Mouse (Mus musculus): Measurements from ENCODE around the gene Ccdc36. TPM values are rescaled to one million over a fixed set of nuclear protein-coding genes. Genes with fewer than 3 reads are reported as not detected.

The Ccdc36 gene
- polyA plus RNA-seq, 1 experiment from 2014 or later = 0.45 TPM

- no peaks in the 10 kb centered on the region for H3K4me1 ChIP-seq (ENCODE audit: control insufficient read depth, insufficient read depth, low read length)
- H3K27me3 ChIP-seq (ENCODE audit: control insufficient read depth, insufficient read depth, low read length) = no peaks in the 10 kb centered on the region
- H3K36me3 ChIP-seq (ENCODE audit: control insufficient read depth, insufficient read depth) = peaks cover 24% of the 10 kb centered on the region
- no peak for ATAC-seq (replicated peaks; ENCODE audit: extremely low read depth, insufficient read depth, low FRiP score)
- H3K27ac ChIP-seq (ENCODE audit: low read length) = no peak overlapping the region
- H3K4me2 ChIP-seq (ENCODE audit: low read depth, low read length) = no peak overlapping the region
- H3K4me3 ChIP-seq (ENCODE audit: low read length) = no peak overlapping the region
- H3K9me3 ChIP-seq (replicated peaks; ENCODE audit: control insufficient read depth, low read length) = no peaks in the 10 kb centered on the region
- H3K9ac ChIP-seq (ENCODE audit: low read length) = no peak overlapping the region
- 92% methylated on average over 1 of the region's 1 CpGs for WGBS
Observed at GRCm38 (mm10) chr9:108395427-108395826, 32.9 kb downstream of the Ccdc36 start.

DNA sequence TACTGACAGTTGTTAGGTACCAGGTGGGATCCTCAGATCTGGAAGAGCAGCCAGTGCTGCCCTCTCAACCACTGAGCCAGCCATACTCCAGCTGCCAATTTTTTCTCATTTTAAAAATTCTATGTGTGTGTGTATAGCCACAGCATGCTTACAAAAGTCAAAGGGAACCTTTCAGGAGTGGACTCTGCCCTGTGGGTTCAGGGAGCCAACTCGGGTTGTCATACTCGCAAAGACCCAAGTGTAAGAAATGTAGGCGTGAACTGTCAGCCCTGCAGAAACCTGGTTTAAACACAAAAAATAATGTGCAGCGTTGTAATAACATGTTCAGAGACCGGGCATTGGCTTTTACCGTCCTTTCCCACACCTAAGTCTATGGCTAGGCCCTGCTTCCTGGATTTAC, 34.1 kb downstream of the Ccdc36 start:
- H3K9ac ChIP-seq (ENCODE audit: low read length) = no peak overlapping the region
- H3K4me1 ChIP-seq (ENCODE audit: control insufficient read depth, insufficient read depth, low read length) = no peaks in the 10 kb centered on the region
- 92% methylated on average over 6 of the region's 6 CpGs for WGBS
- no peak for ATAC-seq (replicated peaks; ENCODE audit: extremely low read depth, insufficient read depth, low FRiP score)
- H3K4me2 ChIP-seq (ENCODE audit: low read depth, low read length) = no peak overlapping the region
- no peak overlapping the region for H3K27ac ChIP-seq (ENCODE audit: low read length)
- no peaks in the 10 kb centered on the region for H3K27me3 ChIP-seq (ENCODE audit: control insufficient read depth, insufficient read depth, low read length)
- H3K36me3 ChIP-seq (ENCODE audit: control insufficient read depth, insufficient read depth) = peaks cover 25% of the 10 kb centered on the region
- H3K9me3 ChIP-seq (replicated peaks; ENCODE audit: control insufficient read depth, low read length) = no peaks in the 10 kb centered on the region
- no peak overlapping the region for H3K4me3 ChIP-seq (ENCODE audit: low read length)

GRCm38 (mm10) chr9:108392676-108393075, 35.6 kb downstream of the Ccdc36 start, which contains the start of gene 1700102P08Rik:
1700102P08Rik (plus strand) TSS chr9:108392805.
- ATAC-seq (replicated peaks; ENCODE audit: extremely low read depth, insufficient read depth, low FRiP score) = no peak
- Histone ChIP-seq H3K4me1 (ENCODE audit: control insufficient read depth, insufficient read depth, low read length) (no peaks in the 10 kb centered on the region), H3K27me3 (ENCODE audit: control insufficient read depth, insufficient read depth, low read length) (no peaks in the 10 kb centered on the region), H3K4me2 (ENCODE audit: low read depth, low read length) (no peak within 1 kb of the TSS), H3K4me3 (ENCODE audit: low read length) (no peak within 1 kb of the TSS), H3K9me3 (replicated peaks; ENCODE audit: control insufficient read depth, low read length) (no peaks in the 10 kb centered on the region), H3K9ac (ENCODE audit: low read length) (no peak within 1 kb of the TSS), H3K36me3 (ENCODE audit: control insufficient read depth, insufficient read depth) (peaks cover 31% of the 10 kb centered on the region), H3K27ac (ENCODE audit: low read length) (no peak within 1 kb of the TSS)
- WGBS = 73% methylated on average over 18 of the region's 18 CpGs

GRCm38 (mm10) chr9:108389220-108389619, 39.1 kb downstream of the Ccdc36 start:
- H3K9me3 ChIP-seq (replicated peaks; ENCODE audit: control insufficient read depth, low read length) = no peaks in the 10 kb centered on the region
- H3K9ac ChIP-seq (ENCODE audit: low read length) = no peak overlapping the region
- H3K4me3 ChIP-seq (ENCODE audit: low read length) = no peak overlapping the region
- no peak overlapping the region for H3K27ac ChIP-seq (ENCODE audit: low read length)
- H3K27me3 ChIP-seq (ENCODE audit: control insufficient read depth, insufficient read depth, low read length) = no peaks in the 10 kb centered on the region
- peaks cover 52% of the 10 kb centered on the region for H3K36me3 ChIP-seq (ENCODE audit: control insufficient read depth, insufficient read depth)
- H3K4me1 ChIP-seq (ENCODE audit: control insufficient read depth, insufficient read depth, low read length) = no peaks in the 10 kb centered on the region
- WGBS = 70% methylated on average over 6 of the region's 6 CpGs
- no peak for ATAC-seq (replicated peaks; ENCODE audit: extremely low read depth, insufficient read depth, low FRiP score)
- H3K4me2 ChIP-seq (ENCODE audit: low read depth, low read length) = no peak overlapping the region

DNA sequence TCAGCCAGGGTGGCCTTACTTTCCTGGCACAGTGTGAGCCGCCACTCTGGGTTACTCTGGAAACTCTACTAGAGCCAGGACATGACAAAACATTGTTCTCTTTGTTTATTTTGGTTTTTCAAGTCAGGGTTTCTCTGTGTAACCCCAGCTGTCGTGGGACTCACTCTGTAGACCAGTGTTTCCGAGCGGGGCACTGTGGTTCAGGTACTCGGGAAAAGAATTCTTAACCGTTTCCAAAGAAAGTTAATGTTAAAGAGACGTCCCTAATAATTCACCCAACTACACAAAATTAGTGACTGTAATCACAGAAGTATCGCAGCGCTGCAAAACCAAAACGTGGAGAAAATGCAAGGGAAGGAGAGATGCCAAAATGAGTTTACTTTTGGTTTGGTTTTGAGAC, 39.7 kb downstream of the Ccdc36 start:
- ATAC-seq (replicated peaks; ENCODE audit: extremely low read depth, insufficient read depth, low FRiP score) = no peak
- 86% methylated on average over 10 of the region's 10 CpGs for WGBS
- H3K36me3 ChIP-seq (ENCODE audit: control insufficient read depth, insufficient read depth) = peaks cover 54% of the 10 kb centered on the region

GRCm38 (mm10) chr9:108386816-108387215, 41.5 kb downstream of the Ccdc36 start:
- no peaks in the 10 kb centered on the region for H3K9me3 ChIP-seq (replicated peaks; ENCODE audit: control insufficient read depth, low read length)

More for the DNA sequence above, 39.7 kb downstream of the Ccdc36 start:
- no peak overlapping the region for H3K4me3 ChIP-seq (ENCODE audit: low read length)
- H3K4me1 ChIP-seq (ENCODE audit: control insufficient read depth, insufficient read depth, low read length) = no peaks in the 10 kb centered on the region
- no peak overlapping the region for H3K4me2 ChIP-seq (ENCODE audit: low read depth, low read length)
- no peak overlapping the region for H3K9ac ChIP-seq (ENCODE audit: low read length)
- no peaks in the 10 kb centered on the region for H3K9me3 ChIP-seq (replicated peaks; ENCODE audit: control insufficient read depth, low read length)
- no peak overlapping the region for H3K27ac ChIP-seq (ENCODE audit: low read length)
- H3K27me3 ChIP-seq (ENCODE audit: control insufficient read depth, insufficient read depth, low read length) = no peaks in the 10 kb centered on the region

DNA sequence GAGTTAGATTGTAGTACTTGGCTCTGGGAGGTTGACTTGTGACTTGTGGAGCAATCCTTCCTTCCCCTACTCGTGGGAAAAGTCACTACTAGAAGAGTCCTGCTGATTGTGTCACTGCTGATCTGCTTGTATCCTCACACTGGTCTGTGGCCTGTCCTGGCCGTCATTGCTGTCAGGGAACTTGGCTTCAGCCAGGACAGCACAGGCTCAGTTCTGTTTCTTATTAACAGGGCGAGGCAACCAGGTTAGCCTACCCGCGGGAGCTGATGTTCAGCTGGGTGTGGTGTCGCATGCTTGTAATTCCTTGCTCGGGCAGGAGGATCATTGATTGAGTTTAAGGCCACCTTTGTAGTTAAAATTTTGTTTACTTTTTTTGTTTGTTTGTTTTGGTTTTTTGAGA, 43.3 kb downstream of the Ccdc36 start:
- H3K4me2 ChIP-seq (ENCODE audit: low read depth, low read length) = no peak overlapping the region
- no peak overlapping the region for H3K4me3 ChIP-seq (ENCODE audit: low read length)
- no peak overlapping the region for H3K9ac ChIP-seq (ENCODE audit: low read length)
- WGBS = 74% methylated on average over 7 of the region's 7 CpGs
- peaks cover 59% of the 10 kb centered on the region for H3K36me3 ChIP-seq (ENCODE audit: control insufficient read depth, insufficient read depth)
- H3K27me3 ChIP-seq (ENCODE audit: control insufficient read depth, insufficient read depth, low read length) = no peaks in the 10 kb centered on the region
- no peak overlapping the region for H3K27ac ChIP-seq (ENCODE audit: low read length)
- H3K9me3 ChIP-seq (replicated peaks; ENCODE audit: control insufficient read depth, low read length) = no peaks in the 10 kb centered on the region
- no peaks in the 10 kb centered on the region for H3K4me1 ChIP-seq (ENCODE audit: control insufficient read depth, insufficient read depth, low read length)
- no peak for ATAC-seq (replicated peaks; ENCODE audit: extremely low read depth, insufficient read depth, low FRiP score)

More at GRCm38 (mm10) chr9:108386816-108387215, 41.5 kb downstream of the Ccdc36 start:
- no peak overlapping the region for H3K4me2 ChIP-seq (ENCODE audit: low read depth, low read length)
- no peak for ATAC-seq (replicated peaks; ENCODE audit: extremely low read depth, insufficient read depth, low FRiP score)
- no peaks in the 10 kb centered on the region for H3K4me1 ChIP-seq (ENCODE audit: control insufficient read depth, insufficient read depth, low read length)
- 68% methylated on average over 4 of the region's 4 CpGs for WGBS
- no peak overlapping the region for H3K9ac ChIP-seq (ENCODE audit: low read length)
- H3K27ac ChIP-seq (ENCODE audit: low read length) = no peak overlapping the region
- no peaks in the 10 kb centered on the region for H3K27me3 ChIP-seq (ENCODE audit: control insufficient read depth, insufficient read depth, low read length)
- no peak overlapping the region for H3K4me3 ChIP-seq (ENCODE audit: low read length)
- peaks cover 56% of the 10 kb centered on the region for H3K36me3 ChIP-seq (ENCODE audit: control insufficient read depth, insufficient read depth)

GRCm38 (mm10) chr9:108381382-108381781, 46.9 kb downstream of the Ccdc36 start:
- no peak overlapping the region for H3K4me3 ChIP-seq (ENCODE audit: low read length)
- 89% methylated on average over 9 of the region's 9 CpGs for WGBS
- no peak overlapping the region for H3K27ac ChIP-seq (ENCODE audit: low read length)
- H3K36me3 ChIP-seq (ENCODE audit: control insufficient read depth, insufficient read depth) = peaks cover 72% of the 10 kb centered on the region
- H3K9ac ChIP-seq (ENCODE audit: low read length) = no peak overlapping the region
- H3K27me3 ChIP-seq (ENCODE audit: control insufficient read depth, insufficient read depth, low read length) = no peaks in the 10 kb centered on the region
- H3K9me3 ChIP-seq (replicated peaks; ENCODE audit: control insufficient read depth, low read length) = no peaks in the 10 kb centered on the region
- H3K4me2 ChIP-seq (ENCODE audit: low read depth, low read length) = no peak overlapping the region
- ATAC-seq (replicated peaks; ENCODE audit: extremely low read depth, insufficient read depth, low FRiP score) = no peak
- peaks cover 6% of the 10 kb centered on the region; the same call in 1 of the 2 replicates for H3K4me1 ChIP-seq (ENCODE audit: control insufficient read depth, insufficient read depth, low read length)

DNA sequence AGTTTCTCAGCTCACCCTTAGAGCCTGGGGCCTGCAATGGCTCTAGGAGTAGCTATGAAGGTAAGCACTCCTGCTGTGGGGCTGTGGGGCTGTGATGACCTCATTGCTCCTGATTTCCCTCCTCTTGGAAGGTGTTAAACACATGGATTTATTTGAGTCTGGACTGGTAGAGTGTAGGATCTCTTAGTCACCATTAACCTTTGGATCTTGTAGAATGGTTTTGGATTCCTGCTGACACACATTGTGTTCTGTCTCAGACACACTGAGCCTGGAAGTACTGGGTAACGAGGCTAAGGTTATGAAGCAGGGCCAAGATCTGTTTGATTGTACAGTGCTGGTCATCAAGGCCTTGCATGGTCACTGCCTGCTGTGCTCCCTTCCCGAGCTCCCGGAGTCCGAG, 49.0 kb downstream of the Ccdc36 start:
- peaks cover 71% of the 10 kb centered on the region for H3K36me3 ChIP-seq (ENCODE audit: control insufficient read depth, insufficient read depth)
- WGBS = 62% methylated on average over 4 of the region's 4 CpGs
- H3K4me3 ChIP-seq (ENCODE audit: low read length) = no peak overlapping the region
- no peak for ATAC-seq (replicated peaks; ENCODE audit: extremely low read depth, insufficient read depth, low FRiP score)
- no peak overlapping the region for H3K4me2 ChIP-seq (ENCODE audit: low read depth, low read length)
- no peak overlapping the region for H3K9ac ChIP-seq (ENCODE audit: low read length)
- H3K27me3 ChIP-seq (ENCODE audit: control insufficient read depth, insufficient read depth, low read length) = no peaks in the 10 kb centered on the region
- H3K27ac ChIP-seq (ENCODE audit: low read length) = no peak overlapping the region
- H3K9me3 ChIP-seq (replicated peaks; ENCODE audit: control insufficient read depth, low read length) = no peaks in the 10 kb centered on the region
- H3K4me1 ChIP-seq (ENCODE audit: control insufficient read depth, insufficient read depth, low read length) = peaks cover 6% of the 10 kb centered on the region; the same call in 1 of the 2 replicates
